Mouse (Mus musculus) CH12.LX (cell line): ENCODE results near the gene Usp19.

Experiments used
- BHLHE40 ChIP-seq: IDR thresholded peaks from 2 replicates; pipeline ENCODE4 v1.6.1; 2011; ENCODE audit warnings: mild to moderate bottlenecking, low read depth, low read length, improper control_type of control experiment
- CTCF ChIP-seq, 2 experiments: IDR thresholded peaks in 1 of 2; conservative IDR thresholded peaks in 1 of 2; 2 replicates each; pipeline ENCODE4 v1.5.1; 2011 to 2012; ENCODE audit warnings: low read depth in 2 of 2, low read length in 2 of 2, improper control_type of control experiment in 1 of 2, inconsistent platforms in 1 of 2, mild to moderate bottlenecking in 1 of 2, moderate library complexity in 1 of 2
- ELF1 ChIP-seq: IDR thresholded peaks from 2 replicates; pipeline ENCODE4 v1.6.1; 2014; ENCODE audit warnings: low read depth, mild to moderate bottlenecking, inconsistent platforms, low read length, improper control_type of control experiment
- JUN ChIP-seq: IDR thresholded peaks from 2 replicates; pipeline ENCODE4 v1.6.1; 2011; ENCODE audit warnings: low read depth, mild to moderate bottlenecking, low read length, improper control_type of control experiment, moderate library complexity; ENCODE audit not compliant: insufficient read depth
- NRF1 ChIP-seq: IDR thresholded peaks from 2 replicates; pipeline ENCODE4 v1.6.1; 2014; ENCODE audit warnings: low read depth, mild to moderate bottlenecking, inconsistent platforms, low read length, improper control_type of control experiment, moderate library complexity
- POLR2A ChIP-seq: IDR thresholded peaks from 2 replicates; pipeline ENCODE4 v1.6.1; 2011; ENCODE audit warnings: low read depth, mild to moderate bottlenecking, improper control_type of control experiment, low read length
- POLR2AphosphoS2 ChIP-seq: IDR thresholded peaks from 2 replicates; pipeline ENCODE4 v1.6.1; 2011; ENCODE audit warnings: low read depth, low read length, improper control_type of control experiment
- RCOR1 ChIP-seq: conservative IDR thresholded peaks from 2 replicates; pipeline ENCODE4 v1.6.1; 2012; ENCODE audit warnings: low read depth, mild to moderate bottlenecking, inconsistent platforms, low read length, improper control_type of control experiment
- TCF12 ChIP-seq: IDR thresholded peaks from 2 replicates; pipeline ENCODE4 v1.6.1; 2014; ENCODE audit warnings: low read depth, mild to moderate bottlenecking, inconsistent platforms, low read length, improper control_type of control experiment
- USF1 ChIP-seq: IDR thresholded peaks from 2 replicates; pipeline ENCODE4 v1.6.1; 2014; ENCODE audit warnings: low read depth, mild to moderate bottlenecking, inconsistent platforms, low read length, improper control_type of control experiment
- USF2 ChIP-seq: conservative IDR thresholded peaks from 2 replicates; pipeline ENCODE4 v1.6.1; 2011; ENCODE audit warnings: low read depth, low read length, improper control_type of control experiment

- TF ChIP-seq NRF1 (no peak), BHLHE40 (no peak), TCF12 (no peak), JUN (no peak), CTCF (conservative IDR thresholded peaks at IDR 0.05 in 1 of 2, IDR thresholded peaks at IDR 0.05 in 1 of 2; ENCODE audit: low read depth in 2 of 2, low read length in 2 of 2) (no peak), RCOR1 (no peak), ELF1 (no peak), POLR2AphosphoS2 (no peak), POLR2A (no peak), USF2 (no peak), USF1 (no peak)
These were observed 28.2 kb upstream of the Usp19 start for GRCm38 (mm10) chr9:108462192-108462591.
